Mouse (Mus musculus) urinary bladder, postnatal 36 days (tissue): ENCODE measurements around the gene Tnni3.

Experiments used
- DNase-seq, 2 experiments: peaks; one replicate each; pipeline ENCODE4 v3.0.0; 2022; ENCODE audit warnings: low spot score in 2 of 2, mixed read lengths in 1 of 2

Tnni3 gene

DNA sequence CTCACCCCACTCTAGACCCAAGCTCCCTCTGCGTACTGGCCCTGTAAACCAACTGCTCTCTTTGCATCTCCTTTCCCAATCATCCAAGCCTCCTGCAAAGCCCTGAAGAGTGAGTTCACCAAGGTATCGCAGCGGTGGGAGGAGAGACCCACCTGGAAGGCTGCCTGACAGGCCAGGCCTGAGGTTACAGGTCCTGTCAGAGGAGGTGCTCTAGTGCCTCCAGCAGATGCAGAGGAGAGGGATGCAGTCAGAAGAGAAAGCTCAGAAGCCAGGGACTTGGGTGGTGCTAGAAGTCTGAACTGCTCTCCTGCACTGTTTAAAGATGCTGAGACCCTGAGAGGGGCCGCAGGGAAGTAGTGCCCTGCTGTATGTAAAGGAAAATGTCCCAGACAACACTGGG is 25.0 kb downstream of the Tnni3 start:
- DNase-seq, result no peak

DNA sequence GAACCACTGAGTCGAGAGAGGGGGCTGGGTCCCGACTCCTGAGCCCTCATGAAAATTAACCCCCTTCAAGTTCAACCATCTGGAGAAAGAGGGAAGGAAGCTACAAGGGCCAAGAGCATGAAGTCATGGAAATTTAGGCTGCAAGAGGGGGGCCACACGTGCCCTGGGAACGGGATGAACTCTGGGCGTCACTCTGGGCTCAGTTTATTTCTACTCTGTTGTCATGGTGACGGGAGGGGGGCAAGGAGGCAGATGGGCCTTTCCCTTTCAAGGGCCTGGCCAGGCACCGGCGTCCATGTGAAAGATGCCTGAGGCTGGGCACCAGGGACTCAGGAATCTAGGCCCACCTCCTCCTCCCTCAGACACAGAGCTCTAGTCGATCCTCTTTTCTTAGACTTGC is 25.8 kb downstream of the Tnni3 start:
- peak; percentile 25 to 67 for DNase-seq

DNA sequence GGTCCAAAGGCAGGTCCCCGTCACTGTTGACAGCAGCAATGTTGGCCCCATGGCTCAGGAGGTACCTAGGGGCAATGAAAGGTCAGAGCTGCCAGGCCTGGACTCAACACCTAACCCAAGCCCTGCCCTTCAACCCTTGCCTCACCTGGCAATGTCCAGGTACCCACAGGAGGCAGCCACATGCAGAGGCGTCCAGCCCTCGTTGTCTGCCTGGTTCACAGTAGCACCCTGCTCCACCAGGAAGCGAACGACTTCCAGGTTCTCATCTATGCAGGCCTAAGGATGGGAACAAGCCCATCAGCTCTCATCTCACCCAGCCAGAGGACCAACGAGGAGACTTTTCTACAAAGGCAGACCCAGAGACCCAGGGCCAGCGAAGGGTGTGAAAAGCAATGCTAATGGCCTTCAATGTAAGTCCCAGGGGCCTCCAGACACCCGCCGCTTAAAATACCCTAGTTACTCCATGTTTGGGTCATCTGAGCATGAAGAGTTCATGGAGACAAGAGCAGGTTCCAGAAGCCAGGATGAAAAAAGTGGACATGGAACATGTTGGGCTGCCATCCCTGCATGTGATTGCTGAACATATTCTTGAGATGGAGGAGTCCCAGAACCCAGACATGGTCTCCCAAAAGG is 26.6 kb downstream of the Tnni3 start:
- no peak for DNase-seq

DNA sequence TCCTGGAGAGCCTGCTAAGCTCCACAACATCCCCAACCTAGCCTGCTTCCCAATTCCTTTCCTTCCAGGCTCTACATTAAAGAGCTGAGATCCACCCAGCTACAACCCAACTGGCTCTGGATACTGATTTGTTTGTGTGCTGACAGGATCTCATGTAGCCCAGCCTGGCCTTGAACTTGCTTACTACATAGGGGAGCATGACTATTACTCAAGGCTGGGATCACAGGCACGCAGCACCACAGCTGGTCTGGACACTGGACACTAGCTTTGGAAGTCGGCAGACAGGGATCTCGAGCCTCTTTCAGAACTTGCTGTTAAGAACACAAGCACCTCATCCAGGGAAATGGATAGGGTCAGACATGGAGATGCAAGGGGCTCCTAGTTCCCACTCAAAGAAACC is 27.6 kb downstream of the Tnni3 start:
- no peak for DNase-seq

DNA sequence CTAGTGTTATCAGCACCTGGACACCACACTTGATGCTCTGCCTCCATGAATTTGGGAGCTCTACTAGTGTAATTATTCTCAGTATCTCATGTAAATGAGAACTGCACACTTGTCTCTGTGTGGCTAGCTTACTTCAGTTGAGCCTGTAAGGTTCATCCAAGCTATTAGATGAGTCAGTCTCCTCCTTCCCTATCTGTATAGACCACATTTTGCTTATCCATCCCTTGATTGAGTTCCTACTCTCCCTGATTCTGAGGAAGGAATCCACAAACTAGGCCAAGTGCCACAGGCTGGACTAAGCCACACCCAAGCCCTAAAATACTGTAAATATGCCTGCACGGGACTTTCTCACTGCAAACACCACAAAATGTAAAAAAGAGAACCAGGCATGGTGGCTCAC is 30.0 kb downstream of the Tnni3 start:
- no peak for DNase-seq

DNA sequence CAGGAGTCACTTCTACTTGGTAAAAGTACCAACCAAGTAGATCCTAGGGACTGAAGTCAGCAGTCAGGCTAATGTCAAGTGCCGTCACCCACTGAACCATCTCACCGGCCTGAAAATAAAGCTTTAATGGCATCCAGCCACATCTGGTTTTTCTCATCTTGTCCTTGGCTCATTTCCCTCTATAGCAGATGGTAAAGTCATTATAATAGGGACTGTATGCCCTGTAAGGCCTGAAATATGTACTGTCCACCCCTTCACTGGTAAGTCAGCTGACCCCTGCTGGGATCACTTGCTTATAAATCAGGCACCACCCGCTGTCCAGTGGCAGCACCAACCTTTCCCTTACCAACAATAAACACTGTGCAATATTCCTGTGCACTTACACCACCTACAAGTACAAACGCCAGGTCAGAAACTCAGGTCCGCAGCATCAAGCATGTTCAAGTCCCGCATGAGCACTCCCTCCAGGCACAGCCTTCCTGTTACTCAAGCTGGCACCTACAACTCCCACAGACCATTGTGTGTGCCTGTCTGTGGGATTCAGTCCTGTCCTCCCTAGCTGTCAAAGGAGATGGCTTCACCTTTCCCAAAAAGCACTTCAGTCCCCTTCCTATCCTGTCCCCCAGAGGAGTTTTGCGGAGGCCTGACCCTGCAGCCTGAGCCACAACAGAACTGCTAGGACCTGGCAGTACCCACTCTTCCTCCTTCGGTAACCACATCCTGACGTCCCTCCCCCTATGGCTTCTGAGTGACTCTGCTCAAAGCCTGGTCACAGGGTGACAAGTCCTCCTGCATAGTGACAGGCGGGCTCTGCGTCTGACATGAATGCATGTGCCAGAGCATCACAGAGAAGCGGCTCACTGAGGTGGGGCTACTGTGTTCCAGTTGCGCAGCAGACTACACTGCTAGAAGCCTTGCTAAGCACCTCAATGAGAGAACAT is 31.5 kb downstream of the Tnni3 start:
- DNase-seq, result no peak

DNA sequence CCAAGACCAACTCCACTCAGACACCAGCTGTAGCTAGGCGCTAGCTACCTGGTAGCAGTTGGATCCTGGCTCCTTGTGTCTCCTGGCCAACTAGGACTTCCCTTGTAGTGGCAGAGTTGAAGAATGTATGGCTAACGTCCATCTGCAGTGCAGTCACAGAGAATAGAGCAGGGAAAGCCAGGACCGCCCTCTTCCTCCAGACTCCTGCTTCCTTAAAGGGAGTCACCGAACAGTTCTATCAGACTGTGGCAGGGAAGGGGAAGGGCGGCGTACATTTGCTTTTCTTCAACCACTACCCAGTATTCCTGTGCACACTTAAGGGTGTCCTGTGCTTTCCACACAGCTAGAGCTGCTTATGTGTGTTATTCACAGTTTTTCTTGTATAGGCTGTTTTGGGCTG is 32.7 kb downstream of the Tnni3 start:
- DNase-seq, result no peak

DNA sequence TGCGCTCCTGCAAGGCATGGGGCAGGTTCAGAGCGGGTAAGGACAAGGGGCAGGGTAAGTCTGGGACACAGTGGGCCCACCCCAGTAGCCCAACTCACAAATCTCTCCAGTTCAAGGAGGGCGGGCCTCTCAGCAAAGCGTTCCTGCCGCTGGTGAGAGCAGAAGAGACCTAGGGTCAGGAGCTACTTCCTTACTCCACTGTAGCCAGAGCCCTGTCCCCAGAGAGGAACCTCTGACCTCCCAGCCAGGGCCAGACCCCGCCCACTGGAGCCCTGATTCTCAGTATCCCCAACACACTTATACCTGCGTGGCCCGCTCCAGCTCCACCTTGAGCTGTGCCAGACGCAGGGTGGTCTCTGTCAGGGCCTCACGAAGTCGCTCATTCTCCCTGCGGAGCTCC is 41.7 kb downstream of the Tnni3 start:
- no peak for DNase-seq

DNA sequence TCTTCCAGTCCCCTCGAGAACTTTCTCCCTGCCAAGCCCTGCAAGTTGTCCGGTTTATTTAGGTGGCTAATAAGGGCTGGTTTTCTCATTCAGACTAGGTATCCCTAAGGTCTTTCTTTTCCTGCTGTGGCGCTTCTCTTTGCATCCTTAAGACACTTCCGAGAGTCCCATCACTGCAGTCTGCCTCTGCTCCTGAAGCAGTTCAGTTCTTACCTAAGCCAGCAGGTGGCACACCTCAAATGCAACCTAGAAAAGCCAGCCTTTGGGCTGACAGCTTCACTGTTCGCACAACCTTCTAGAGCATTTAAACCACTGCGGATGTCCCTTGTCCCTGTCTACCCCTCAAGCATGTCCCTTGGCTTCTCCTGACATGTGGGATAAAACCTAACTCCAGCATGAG is 44.4 kb downstream of the Tnni3 start:
- DNase-seq, result no peak

DNA sequence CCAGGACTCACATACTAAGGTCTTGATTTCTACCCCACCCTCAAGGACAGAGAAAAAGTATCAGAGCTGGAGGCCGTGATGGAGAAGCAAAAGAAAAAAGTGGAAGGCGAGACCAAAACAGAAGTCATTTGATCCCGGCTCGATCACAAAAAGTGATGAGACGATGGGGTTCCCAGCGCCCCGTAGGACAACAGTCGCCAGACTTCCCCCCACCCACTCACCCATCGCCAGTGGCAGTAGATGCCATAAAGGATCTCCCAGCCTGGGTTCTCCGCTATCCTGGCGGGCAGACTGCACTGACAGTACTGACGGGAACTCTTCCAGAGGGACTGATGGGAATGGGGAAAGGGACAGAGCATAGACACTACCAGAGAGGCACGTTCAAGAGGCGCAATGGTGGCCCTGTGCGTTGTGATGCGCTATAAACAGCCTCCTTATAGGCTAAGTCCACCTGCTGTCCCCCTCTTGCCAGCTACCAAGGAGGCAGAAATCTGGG is 45.2 kb downstream of the Tnni3 start:
- DNase-seq, result no peak

DNA sequence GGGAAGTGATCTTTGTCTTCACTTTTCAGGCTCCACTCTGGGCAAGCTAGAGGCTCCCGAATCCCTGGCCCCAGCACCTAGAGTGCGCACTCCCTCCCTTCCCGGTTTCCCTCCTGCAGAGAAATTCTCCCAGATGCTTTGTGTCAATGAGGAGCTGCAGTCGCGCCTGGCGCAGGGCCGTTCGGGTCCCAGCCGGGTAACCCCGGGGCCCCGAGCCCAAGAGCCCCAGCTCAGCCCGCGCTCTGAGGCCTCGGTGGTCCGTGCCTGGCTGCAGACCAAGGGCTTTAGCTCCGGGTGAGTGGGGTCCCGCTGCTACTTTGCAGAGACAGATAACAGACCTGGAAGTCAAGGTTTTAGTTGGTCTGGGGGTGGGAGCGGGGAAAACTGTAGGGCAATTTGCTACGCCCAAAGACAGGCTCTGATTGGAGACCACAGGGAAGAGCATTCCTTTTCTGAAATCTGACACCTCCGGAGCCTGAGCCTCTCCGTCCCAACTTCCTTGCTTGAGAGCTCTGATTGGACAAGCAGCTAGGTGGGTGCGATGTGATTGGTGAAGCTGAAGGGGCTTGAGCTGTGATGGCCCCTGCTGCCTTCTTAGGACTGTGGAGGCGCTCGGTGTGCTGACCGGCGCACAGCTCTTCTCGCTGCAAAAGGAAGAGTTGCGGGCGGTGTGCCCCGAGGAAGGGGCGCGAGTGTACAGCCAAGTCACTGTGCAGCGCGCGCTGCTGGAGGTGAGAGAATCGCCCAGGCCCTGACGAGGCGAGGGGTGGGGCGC is 45.8 kb downstream of the Tnni3 start:
- DNase-seq, result peak; percentile 63 to 75

DNA sequence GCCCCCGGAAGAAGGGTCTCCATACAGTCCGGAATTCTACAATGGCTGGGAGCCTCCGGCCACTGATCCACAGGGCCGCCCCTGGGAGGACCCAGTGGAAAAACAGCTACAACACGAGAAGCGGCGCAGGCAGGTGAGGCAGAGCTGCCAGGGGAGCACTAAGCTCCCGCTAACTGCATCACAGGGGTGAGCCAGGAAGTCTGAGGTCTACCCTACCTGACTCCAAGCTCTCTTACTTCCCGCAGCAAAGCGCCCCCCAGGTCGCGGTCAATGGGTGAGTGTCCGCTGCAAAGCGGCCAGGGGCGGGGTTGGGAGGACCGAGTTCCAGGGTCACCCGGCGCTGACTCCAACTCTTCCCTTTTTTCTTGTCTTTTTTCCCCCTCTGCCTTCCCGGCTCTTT is 50.1 kb downstream of the Tnni3 start:
- DNase-seq, result no peak

DNA sequence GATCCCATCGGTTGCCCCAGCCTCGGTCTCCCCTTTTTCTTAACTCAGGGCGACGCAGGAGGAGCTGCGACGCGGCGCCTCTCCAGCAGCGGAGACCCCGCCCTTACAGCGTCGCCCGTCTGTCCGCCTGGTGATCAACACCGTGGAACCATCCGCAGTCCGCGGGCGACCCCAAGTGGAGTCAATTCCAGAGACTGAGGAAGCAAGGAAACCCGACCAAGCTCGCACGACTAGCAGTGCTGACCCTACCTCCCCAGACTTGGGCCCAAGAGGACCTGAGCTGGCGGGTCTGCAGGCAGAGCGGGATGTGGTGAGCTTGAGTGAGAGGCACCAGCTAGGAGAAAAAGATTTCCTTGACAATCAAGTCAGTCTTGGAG is 52.9 kb downstream of the Tnni3 start:
- DNase-seq, result peak; percentile 84 to 86

DNA sequence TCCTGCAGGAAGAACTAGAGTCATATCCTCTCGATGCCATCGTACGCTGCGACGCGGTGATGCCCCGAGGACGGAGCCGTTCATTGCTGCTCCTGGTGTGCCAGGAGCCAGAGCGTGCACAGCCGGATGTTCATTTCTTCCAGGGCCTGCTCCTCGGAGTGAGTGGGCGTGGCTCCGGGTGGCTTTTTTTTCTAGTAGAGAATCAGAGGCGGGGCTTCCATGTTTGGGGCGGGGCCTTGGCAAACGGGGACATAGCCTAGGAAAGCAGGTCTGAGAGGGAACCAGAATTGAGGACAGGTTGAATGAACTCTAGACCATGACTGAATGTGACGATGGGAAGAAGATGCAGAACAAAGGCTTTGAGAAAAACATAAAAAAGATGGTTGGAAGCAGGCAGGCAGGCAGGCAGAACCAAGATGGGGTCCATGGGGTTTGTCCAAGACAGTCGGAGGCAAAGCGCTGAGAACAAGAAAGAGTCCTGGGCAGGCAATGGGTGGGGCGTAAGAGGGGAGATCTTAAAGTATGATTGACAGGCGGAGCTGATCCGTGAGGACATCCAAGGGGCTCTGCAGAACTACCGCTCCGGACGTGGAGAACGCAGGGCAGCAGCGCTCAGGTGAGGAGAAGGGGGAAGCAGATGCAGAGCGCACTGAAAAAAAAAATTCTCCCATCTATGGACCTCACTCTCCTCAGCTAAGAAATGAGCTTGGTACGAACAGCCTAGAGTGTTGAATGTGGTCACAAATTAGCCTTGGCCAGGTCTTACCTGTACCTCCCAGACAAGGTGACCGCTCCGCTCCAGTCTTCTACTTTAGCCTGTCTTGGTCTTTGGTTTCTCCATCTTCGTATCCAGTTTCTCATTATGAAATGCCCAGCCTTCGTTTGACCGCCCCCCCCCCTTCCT is 53.5 kb downstream of the Tnni3 start:
- peak; percentile 67 to 72 for DNase-seq
